Mouse (Mus musculus): ENCODE measurements at regions not wholly inside any gene's neighbourhood (a gene's known extent, or its start where the extent isn't known, plus 50 kb on each side); places are given as distances from the start of the nearest gene placed in this dataset.

- TF ChIP-seq CTCF (conservative IDR thresholded peaks at IDR 0.05; ENCODE audit: low read length) = no peak
- no peak for TF ChIP-seq NANOG (IDR thresholded peaks at IDR 0.05; ENCODE audit: borderline replicate concordance, low read length)
- TF ChIP-seq POU5F1 (IDR thresholded peaks at IDR 0.05; ENCODE audit: borderline replicate concordance, low read length) = no peak
Measured at GRCm38 (mm10) chr10:8134398-8134797, 178.4 kb upstream of the Tab2 start.

All from E14TG2a.4 (cell line).